Mouse (Mus musculus) A20 (cell line): Measurements from ENCODE around the gene Dnah7c.
"Not testable (repeated sequence)": the region's sequence is repeated elsewhere in the genome, so short reads cannot be mapped to it uniquely, and the experiment has no call there.

Source experiments
- DNase-seq: peaks from one replicate; pipeline ENCODE4 v3.0.0-alpha.2; 2011; ENCODE audit warnings: low read depth, low spot score

Gene Dnah7c

GRCm38 (mm10) chr1:46425137-46425925 lies at the start of gene Dnah7c:
Gene Dnah7c, plus strand, starts transcription at chr1:46425592.
- no peak for DNase-seq

DNA sequence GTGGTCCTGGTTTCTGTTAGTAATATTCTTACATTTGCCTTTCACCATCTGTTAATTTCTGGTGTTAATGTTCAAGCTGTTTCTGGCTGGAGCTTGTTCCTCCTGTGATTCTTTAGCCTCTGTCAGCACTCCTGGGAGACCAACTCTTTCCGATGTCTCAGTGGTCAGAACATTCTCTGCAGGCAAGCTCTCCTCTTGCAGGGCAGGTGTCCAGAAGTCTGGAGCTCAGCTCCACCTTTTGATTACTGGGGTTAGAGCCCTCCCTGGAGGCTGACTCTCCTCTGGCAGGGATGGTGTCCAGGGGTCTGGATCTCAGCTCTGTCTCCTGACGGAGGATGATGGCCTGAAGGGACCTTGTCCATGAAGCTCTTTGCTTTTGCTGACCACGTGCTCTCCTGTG lies 44.8 kb upstream of the Dnah7c start:
- not testable (repeated sequence) for DNase-seq

DNA sequence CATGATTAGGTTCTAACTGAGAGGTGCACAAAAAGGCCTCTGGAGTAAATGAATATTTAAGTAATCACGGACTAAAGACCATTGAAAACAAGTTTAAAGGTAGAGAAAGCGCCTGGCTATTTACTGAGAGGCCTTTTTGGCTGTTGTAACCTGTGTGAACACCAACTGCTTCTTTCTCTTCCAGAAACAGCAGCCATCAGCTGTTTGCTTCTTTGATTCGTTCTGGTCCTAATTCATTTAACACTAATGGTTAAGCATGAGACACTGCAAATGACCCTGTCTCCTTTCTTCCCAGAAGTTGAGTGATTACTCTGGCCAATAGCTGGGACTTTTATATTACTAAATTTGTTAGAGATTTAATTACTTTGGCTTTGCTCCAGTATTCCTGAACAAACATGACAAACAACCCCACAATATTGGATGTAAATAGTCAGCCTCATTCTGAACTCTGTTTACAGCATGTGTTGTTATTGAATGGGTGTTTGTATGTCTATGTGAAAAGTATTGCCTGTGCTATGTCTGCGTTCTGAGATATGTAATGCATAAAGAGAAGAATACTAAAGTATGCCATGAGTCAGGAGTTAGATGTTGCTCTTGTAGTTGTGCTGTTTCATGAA lies 30.6 kb upstream of the Dnah7c start:
- DNase-seq = not testable (repeated sequence)

DNA sequence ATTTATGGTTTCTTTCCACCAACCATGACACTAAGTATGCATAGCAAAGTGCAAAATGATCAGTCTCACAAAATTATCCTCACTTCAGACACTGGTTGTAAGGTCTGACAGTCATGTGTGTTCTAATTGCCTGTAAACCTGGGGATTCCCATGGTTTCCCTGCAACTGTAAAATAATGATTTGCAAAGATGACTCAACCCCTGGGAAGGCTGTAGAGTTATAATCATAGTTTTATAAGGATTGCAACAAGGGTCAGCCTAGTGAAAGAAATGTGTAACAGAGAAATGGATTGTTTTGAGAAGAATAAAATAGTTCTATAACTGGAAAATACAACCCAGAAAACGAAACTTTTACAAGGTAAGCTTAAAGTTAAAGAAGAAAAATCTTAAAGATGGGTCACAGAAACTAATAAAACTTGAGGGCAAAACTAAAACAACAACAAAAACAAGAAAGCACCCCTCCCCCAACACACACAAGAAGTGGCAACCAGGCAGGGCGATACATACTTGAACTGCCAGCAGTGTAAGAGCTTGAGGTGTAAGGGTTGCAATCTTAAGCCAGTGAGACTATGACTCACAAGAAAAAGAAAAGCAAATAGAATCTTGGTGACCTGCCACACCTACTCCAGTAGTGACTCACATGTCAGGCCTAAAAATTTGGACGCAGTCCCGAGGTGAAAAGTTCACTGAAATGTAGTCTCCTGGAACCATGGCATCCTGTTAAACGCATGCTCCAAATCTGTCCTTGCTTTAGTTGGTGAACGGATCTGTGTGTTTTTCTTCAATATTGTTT lies 16.9 kb upstream of the Dnah7c start:
- no peak for DNase-seq

- DNase-seq = peak; percentile 26
Observed at GRCm38 (mm10) chr1:46414798-46415197, 10.6 kb upstream of the Dnah7c start.

DNA sequence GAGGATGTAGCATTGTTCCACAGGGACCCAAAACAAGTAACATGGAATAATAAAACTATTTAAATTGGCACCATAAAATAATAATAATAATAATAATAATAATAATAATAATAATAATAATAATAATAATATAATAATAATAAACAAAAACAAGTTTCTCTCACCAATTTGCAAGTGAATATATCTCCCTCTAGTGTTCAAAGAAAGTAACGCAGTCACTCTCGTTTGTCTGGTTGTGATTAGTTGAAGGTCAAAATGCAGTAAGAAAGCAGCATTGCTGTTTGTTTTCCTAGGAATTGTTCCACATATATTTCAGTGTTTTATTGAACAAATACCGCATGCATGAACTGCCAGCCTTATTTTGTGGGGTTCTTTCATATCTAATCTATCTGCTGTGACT lies 8.4 kb upstream of the Dnah7c start:
- peak; percentile 42 for DNase-seq

GRCm38 (mm10) chr1:46418966-46419365 lies 6.4 kb upstream of the Dnah7c start:
- not testable (repeated sequence) for DNase-seq

GRCm38 (mm10) chr1:46428401-46428800 lies 3.0 kb downstream of the Dnah7c start:
- DNase-seq = peak; percentile 44

GRCm38 (mm10) chr1:46514671-46515070 lies 89.3 kb downstream of the Dnah7c start:
- not testable (repeated sequence) for DNase-seq

- DNase-seq = no peak
Observed at GRCm38 (mm10) chr1:46521032-46521431, 95.6 kb downstream of the Dnah7c start.

DNA sequence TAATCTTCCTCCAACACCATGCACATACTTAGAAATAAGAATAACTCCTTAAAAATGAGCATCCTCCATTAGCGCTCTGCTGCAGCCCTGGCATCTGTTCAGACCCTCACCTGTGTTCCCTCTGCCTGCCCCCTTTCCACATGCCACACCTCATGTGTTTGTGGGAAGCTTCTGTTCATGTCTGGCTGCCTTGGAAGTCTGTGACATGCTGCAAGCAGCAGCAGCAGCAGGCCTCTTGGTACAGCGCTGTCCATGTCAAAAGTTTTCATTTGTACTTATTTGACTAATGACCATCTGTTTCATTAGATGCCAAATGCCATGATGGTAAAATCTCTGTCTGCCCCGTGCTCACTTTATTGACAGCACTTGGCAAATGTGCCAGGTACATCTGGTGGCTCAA lies 101.1 kb downstream of the Dnah7c start:
- DNase-seq = not testable (repeated sequence)

DNA sequence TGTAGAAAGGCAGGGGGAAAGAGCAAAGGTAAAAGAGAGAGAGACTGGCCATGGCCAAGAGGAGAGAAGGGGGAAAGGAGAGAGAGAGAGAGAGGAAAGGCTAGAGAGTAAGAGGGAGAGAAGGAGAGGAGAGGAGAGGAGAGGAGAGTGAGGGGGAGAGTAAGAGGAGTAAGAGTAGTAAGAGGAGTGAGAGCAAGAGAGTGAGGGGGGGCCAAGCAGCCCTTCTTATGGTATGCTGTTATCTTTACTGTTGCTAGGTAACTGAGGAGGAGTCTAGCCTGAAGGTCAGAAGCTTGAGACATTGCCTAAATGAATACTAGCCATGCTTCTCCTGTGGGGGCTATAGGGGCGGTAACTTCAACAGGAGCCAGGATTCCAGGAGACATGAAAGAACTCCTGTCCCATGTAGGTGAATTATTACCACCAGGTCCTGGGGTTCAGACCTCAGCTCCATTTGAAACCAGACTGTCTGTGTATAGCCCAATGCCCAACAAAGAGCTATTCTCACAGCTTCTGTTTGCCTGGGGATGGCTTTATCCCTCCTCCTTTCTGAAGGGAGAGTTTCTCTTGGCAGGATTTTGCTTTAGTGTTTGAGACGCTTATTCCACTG lies 119.5 kb downstream of the Dnah7c start:
- DNase-seq = no peak

- peak; percentile 49 for DNase-seq
Observed at GRCm38 (mm10) chr1:46580385-46580784, 155.0 kb downstream of the Dnah7c start.

DNA sequence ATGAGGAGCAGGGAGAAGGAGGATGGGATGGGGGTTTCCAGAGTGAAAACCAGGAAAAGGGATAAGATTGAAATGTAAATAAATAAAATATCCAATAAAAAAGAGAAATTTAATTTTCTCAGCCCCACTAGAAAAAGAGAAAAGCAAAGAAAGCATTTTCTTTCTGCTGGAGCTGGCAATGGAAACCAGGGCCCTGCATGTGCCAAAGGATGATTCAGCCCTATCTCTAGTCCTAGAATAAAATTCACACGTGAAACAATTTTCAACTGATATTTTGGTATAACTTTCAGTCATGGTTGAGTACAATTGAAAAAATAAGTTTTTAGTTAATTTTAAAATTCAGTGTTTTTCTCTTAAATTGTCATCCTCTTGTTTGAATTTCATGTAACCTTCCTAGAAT lies 168.4 kb downstream of the Dnah7c start:
- DNase-seq = not testable (repeated sequence)

DNA sequence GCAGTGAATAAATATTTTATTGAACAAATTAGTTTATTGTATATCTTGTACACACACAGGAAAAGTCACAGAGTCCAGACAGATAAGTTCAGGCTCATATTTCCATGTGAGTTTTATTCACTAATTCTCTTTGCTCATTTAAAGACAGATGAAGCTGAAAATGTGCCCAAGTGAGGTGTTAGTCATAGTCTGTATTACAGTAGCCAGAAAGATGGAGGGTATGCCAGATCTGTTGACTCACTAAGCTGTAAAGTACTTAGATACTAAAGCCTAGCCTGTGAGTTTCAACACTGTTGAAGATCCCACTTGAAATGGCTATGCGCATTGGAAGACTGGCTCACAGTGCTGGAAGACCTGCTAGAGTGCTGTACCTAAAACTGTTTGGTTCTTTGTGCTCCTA lies 171.0 kb downstream of the Dnah7c start:
- not testable (repeated sequence) for DNase-seq

- no peak for DNase-seq
Observed at GRCm38 (mm10) chr1:46620331-46620730, 194.9 kb downstream of the Dnah7c start.

DNA sequence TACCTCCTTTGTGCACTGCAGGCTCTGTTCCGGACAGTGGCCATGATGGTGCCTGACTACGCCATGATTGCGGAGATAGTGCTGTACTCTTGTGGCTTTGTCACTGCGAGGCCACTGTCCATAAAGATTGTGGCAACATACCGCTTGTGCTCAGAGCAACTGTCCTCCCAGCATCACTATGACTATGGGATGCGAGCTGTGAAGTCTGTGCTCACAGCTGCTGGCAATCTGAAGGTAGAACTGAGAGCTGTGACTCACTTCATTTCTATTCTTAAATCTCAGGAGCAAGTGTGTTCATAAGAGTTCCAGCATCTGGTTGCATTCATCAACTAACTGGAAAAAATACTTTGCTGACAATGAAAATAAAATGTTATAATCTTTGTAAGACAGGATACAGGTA lies 200.5 kb downstream of the Dnah7c start:
- not testable (repeated sequence) for DNase-seq

- not testable (repeated sequence) for DNase-seq
Observed at GRCm38 (mm10) chr1:46649821-46650220, 224.4 kb downstream of the Dnah7c start.

- not testable (repeated sequence) for DNase-seq
Observed at GRCm38 (mm10) chr1:46652721-46653120, 227.3 kb downstream of the Dnah7c start.

GRCm38 (mm10) chr1:46724810-46725209 lies 299.4 kb downstream of the Dnah7c start:
- not testable (repeated sequence) for DNase-seq

- peak; percentile 34 for DNase-seq
Observed at GRCm38 (mm10) chr1:46725266-46725665, 299.9 kb downstream of the Dnah7c start.

DNA sequence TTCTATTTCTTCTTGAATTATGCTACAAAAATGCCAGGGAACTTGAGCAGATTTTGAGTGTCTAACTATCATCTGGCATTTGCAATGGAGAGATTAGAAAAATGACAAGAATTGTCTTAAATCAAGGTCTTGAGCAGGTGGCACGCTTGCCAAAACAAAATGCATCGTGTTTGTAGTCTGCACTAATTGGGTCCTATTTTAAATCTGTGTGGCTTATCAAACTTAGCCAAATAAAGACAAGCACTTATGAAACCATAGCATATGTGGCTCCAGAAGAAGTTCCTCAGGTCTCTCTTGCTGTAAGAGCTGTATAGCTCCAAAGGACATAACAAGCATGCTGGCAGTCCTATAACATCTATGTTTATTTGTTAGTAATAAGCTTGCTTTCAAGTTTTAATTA lies 300.3 kb downstream of the Dnah7c start:
- peak; percentile 40 for DNase-seq
